Mouse (Mus musculus): ENCODE measurements around the gene Fntb. TPM values are rescaled to one million over a fixed set of nuclear protein-coding genes. Genes with fewer than 3 reads are reported as not detected.
A peak's percentile ranks its signal among the peaks of the same experiment; 100 is the strongest.

Fntb gene
- polyA plus RNA-seq, 1 experiment, result 81.0 TPM

DNA sequence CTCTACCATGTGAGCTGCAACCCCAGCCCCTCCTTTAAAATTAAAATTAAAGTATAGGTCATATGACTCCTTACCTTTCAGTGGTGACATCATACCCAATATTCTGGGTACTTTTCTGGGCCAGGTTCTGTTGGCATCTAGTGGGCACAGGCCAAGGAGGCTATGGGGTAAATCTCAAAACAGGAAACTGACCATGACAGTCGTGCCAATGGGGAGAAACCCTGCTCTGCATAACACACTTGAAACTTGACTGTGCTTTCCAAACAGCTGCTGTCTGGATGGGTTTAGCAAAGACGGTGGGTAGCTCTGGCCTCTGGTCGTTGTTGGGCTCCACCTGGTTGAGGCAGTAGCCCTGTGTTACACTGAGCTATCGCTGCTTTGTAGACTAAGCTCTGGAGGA, 114.7 kb downstream of the Fntb start:
- Histone ChIP-seq H3K9ac (ENCODE audit: low read depth, poor library complexity, severe bottlenecking) (no peak overlapping the region), H3K4me3 (ENCODE audit: low read depth, low read length) (no peak overlapping the region), H3K4me1 (ENCODE audit: control insufficient read depth, insufficient read depth, low read length) (peaks cover 2% of the 10 kb centered on the region), H3K9me3 (replicated peaks; ENCODE audit: control insufficient read depth, insufficient read depth, low read length, poor library complexity, severe bottlenecking) (no peaks in the 10 kb centered on the region), H3K36me3 (ENCODE audit: control insufficient read depth, insufficient read depth, low read length, poor library complexity, severe bottlenecking) (no peaks in the 10 kb centered on the region), H3K27ac (ENCODE audit: insufficient read depth, low read length) (0 out of 2 replicates have a peak overlapping the region, but pooled peaks have one; percentile 2), H3K27me3 (ENCODE audit: control insufficient read depth, insufficient read depth, low read length, poor library complexity, severe bottlenecking) (no peaks in the 10 kb centered on the region)
- TF ChIP-seq EP300 (IDR thresholded peaks at IDR 0.05; ENCODE audit: insufficient read depth, low read depth, low read length), result no peak
- TF ChIP-seq CTCF (IDR thresholded peaks at IDR 0.05; ENCODE audit: low read depth, low read length), result no peak
- no peak for TF ChIP-seq POLR2A (IDR thresholded peaks at IDR 0.05; ENCODE audit: insufficient read depth, low read length)

DNA sequence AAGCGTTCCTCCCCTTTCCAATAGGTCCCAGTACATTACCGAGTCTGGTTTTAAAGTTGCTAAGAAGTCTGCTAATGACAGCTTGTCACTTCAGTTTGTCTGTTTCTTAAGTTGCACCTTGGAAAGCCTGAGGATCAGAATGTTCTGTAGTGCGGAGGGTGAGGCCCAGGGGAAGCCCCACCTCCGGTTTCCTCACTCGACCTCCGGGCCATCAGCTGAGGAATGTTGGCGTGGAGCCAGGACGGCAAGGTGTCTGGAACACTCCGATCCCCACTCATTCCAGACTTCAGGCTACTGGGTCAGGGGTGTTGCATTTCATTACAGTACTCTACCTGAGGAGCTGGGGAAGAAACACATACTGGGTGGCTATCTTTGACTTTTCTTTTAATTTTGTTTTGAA, 118.4 kb downstream of the Fntb start:
- peaks cover 2% of the 10 kb centered on the region for H3K4me1 ChIP-seq (ENCODE audit: control insufficient read depth, insufficient read depth, low read length)
- peak overlapping the region; percentile 91 for H3K27ac ChIP-seq (ENCODE audit: insufficient read depth, low read length)
- H3K36me3 ChIP-seq (ENCODE audit: control insufficient read depth, insufficient read depth, low read length, poor library complexity, severe bottlenecking), result no peaks in the 10 kb centered on the region
- TF ChIP-seq POLR2A (IDR thresholded peaks at IDR 0.05; ENCODE audit: insufficient read depth, low read length) (no peak), EP300 (IDR thresholded peaks at IDR 0.05; ENCODE audit: insufficient read depth, low read depth, low read length) (peak; percentile 81; the same call in 1 of the 2 replicates)
- no peaks in the 10 kb centered on the region for H3K27me3 ChIP-seq (ENCODE audit: control insufficient read depth, insufficient read depth, low read length, poor library complexity, severe bottlenecking)
- H3K4me3 ChIP-seq (ENCODE audit: low read depth, low read length), result no peak overlapping the region
- H3K9ac ChIP-seq (ENCODE audit: low read depth, poor library complexity, severe bottlenecking), result no peak overlapping the region
- H3K9me3 ChIP-seq (replicated peaks; ENCODE audit: control insufficient read depth, insufficient read depth, low read length, poor library complexity, severe bottlenecking), result no peaks in the 10 kb centered on the region

DNA sequence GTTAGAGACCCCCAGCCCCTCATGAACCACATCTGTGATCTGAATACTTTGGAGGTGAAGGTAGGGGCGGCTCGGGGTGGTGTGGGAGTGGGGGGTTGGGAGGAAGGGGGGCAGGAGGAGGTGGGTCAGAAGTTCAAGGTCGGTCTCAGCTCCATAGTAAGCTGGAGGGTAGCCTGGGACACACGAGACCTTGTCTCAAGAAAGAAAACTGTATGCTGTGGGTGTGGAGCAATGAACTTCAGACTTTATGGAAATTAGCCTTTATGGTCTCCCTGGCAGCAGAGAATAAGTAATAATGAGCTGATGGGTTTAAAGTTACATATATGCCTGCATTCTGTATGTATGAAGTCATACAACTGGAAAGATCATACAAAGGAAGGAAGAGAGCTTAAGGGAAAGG, 119.7 kb downstream of the Fntb start:
- H3K27me3 ChIP-seq (ENCODE audit: control insufficient read depth, insufficient read depth, low read length, poor library complexity, severe bottlenecking), result no peaks in the 10 kb centered on the region
- H3K9me3 ChIP-seq (replicated peaks; ENCODE audit: control insufficient read depth, insufficient read depth, low read length, poor library complexity, severe bottlenecking), result no peaks in the 10 kb centered on the region
- peaks cover 2% of the 10 kb centered on the region for H3K4me1 ChIP-seq (ENCODE audit: control insufficient read depth, insufficient read depth, low read length)
- H3K4me3 ChIP-seq (ENCODE audit: low read depth, low read length), result no peak overlapping the region
- TF ChIP-seq CTCF (IDR thresholded peaks at IDR 0.05; ENCODE audit: low read depth, low read length) (no peak), EP300 (IDR thresholded peaks at IDR 0.05; ENCODE audit: insufficient read depth, low read depth, low read length) (no peak)
- H3K36me3 ChIP-seq (ENCODE audit: control insufficient read depth, insufficient read depth, low read length, poor library complexity, severe bottlenecking), result no peaks in the 10 kb centered on the region
- 0 out of 2 replicates have a peak overlapping the region, but pooled peaks have one; percentile 27 for H3K27ac ChIP-seq (ENCODE audit: insufficient read depth, low read length)
- H3K9ac ChIP-seq (ENCODE audit: low read depth, poor library complexity, severe bottlenecking), result no peak overlapping the region

DNA sequence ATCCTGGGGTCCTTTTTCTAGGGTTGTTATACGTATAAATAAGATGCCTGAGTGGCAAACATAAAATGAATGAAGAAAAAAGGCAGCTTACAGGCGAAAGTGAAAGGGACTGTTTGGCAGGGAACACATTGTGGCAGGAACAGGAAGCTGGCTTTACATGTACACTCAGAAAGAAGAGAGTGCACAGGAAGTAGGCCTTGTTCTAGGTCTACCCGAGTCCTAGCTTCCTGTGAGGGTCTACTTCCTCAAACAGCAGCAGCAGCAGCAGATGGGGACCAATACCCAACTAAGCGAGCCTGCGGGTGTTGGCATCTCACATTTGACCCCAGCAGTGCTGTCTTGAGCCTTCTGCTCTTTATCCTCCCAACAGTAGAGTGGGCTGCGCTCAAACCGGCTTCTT, 121.4 kb downstream of the Fntb start:
- Histone ChIP-seq H3K4me3 (ENCODE audit: low read depth, low read length) (no peak overlapping the region), H3K27ac (ENCODE audit: insufficient read depth, low read length) (no peak overlapping the region), H3K36me3 (ENCODE audit: control insufficient read depth, insufficient read depth, low read length, poor library complexity, severe bottlenecking) (no peaks in the 10 kb centered on the region), H3K27me3 (ENCODE audit: control insufficient read depth, insufficient read depth, low read length, poor library complexity, severe bottlenecking) (no peaks in the 10 kb centered on the region), H3K9me3 (replicated peaks; ENCODE audit: control insufficient read depth, insufficient read depth, low read length, poor library complexity, severe bottlenecking) (no peaks in the 10 kb centered on the region), H3K9ac (ENCODE audit: low read depth, poor library complexity, severe bottlenecking) (no peak overlapping the region), H3K4me1 (ENCODE audit: control insufficient read depth, insufficient read depth, low read length) (peaks cover 2% of the 10 kb centered on the region)
- TF ChIP-seq CTCF (IDR thresholded peaks at IDR 0.05; ENCODE audit: low read depth, low read length), result no peak
- TF ChIP-seq POLR2A (IDR thresholded peaks at IDR 0.05; ENCODE audit: insufficient read depth, low read length), result no peak
- no peak for TF ChIP-seq EP300 (IDR thresholded peaks at IDR 0.05; ENCODE audit: insufficient read depth, low read depth, low read length)

DNA sequence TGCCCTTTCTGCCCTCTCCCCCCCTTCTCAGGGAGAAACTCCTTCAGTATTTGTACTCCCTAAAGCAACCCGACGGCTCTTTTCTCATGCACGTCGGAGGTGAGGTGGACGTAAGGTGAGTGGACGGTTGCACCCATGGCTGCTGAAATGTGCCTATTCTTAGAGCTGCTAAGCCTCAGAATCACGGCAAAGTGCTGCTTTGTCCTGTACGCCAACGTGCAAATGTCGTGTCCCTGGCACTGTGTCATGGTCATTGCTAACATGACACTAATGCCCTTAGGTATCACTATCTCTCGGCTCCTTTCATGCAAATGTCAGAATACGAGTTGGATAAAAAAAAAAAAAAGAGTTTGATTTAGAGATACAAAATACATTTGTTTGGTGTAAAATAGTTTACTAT, 122.6 kb downstream of the Fntb start:
- Histone ChIP-seq H3K4me3 (ENCODE audit: low read depth, low read length) (no peak overlapping the region), H3K27ac (ENCODE audit: insufficient read depth, low read length) (no peak overlapping the region), H3K9ac (ENCODE audit: low read depth, poor library complexity, severe bottlenecking) (no peak overlapping the region), H3K36me3 (ENCODE audit: control insufficient read depth, insufficient read depth, low read length, poor library complexity, severe bottlenecking) (no peaks in the 10 kb centered on the region), H3K27me3 (ENCODE audit: control insufficient read depth, insufficient read depth, low read length, poor library complexity, severe bottlenecking) (no peaks in the 10 kb centered on the region), H3K9me3 (replicated peaks; ENCODE audit: control insufficient read depth, insufficient read depth, low read length, poor library complexity, severe bottlenecking) (no peaks in the 10 kb centered on the region), H3K4me1 (ENCODE audit: control insufficient read depth, insufficient read depth, low read length) (peaks cover 2% of the 10 kb centered on the region)
- no peak for TF ChIP-seq EP300 (IDR thresholded peaks at IDR 0.05; ENCODE audit: insufficient read depth, low read depth, low read length)
- TF ChIP-seq POLR2A (IDR thresholded peaks at IDR 0.05; ENCODE audit: insufficient read depth, low read length), result no peak
- TF ChIP-seq CTCF (IDR thresholded peaks at IDR 0.05; ENCODE audit: low read depth, low read length), result no peak

DNA sequence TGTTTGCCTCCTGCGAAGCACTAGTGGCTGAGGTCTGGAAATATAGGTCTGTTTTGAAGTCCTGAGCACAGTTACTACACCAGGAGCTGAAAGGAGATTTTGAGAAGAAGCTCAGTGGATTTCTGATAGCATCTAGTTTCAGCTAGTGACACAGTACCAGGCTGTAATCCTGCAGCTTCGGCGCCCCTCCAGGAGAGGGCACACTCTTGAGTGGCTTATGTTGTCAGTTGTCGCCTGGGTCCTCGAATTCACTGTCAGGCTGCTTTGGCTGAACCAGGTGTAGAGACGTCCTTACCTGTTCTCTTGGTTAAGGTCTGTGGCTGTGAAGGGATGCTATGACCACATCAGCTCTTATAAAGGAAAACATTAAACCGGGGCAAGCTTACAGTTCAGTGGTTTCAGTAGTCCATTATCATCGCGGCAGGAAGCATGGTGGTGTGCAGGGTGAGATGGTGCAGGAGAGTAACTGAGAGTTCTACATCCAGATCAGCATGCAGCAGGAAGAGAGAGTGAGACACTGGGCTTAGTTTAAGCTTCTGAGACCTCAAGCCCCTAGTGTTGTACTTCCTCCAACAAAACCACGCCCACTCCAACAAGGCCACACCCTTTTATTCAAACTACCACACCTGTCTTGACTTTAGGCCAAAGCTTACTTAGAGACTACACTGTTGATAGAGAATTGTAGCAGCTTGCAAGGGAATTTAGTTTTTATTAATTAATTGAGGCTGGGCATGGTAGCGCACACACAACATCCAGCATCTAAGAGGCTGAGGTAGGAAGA, 124.2 kb downstream of the Fntb start:
- no peak for TF ChIP-seq EP300 (IDR thresholded peaks at IDR 0.05; ENCODE audit: insufficient read depth, low read depth, low read length)
- no peak for TF ChIP-seq POLR2A (IDR thresholded peaks at IDR 0.05; ENCODE audit: insufficient read depth, low read length)
- peak; percentile 41 for TF ChIP-seq CTCF (IDR thresholded peaks at IDR 0.05; ENCODE audit: low read depth, low read length)
- Histone ChIP-seq H3K36me3 (ENCODE audit: control insufficient read depth, insufficient read depth, low read length, poor library complexity, severe bottlenecking) (no peaks in the 10 kb centered on the region), H3K4me1 (ENCODE audit: control insufficient read depth, insufficient read depth, low read length) (peaks cover 5% of the 10 kb centered on the region), H3K27ac (ENCODE audit: insufficient read depth, low read length) (peak overlapping the region; percentile 58), H3K4me3 (ENCODE audit: low read depth, low read length) (no peak overlapping the region), H3K27me3 (ENCODE audit: control insufficient read depth, insufficient read depth, low read length, poor library complexity, severe bottlenecking) (no peaks in the 10 kb centered on the region), H3K9me3 (replicated peaks; ENCODE audit: control insufficient read depth, insufficient read depth, low read length, poor library complexity, severe bottlenecking) (no peaks in the 10 kb centered on the region), H3K9ac (ENCODE audit: low read depth, poor library complexity, severe bottlenecking) (no peak overlapping the region)

All from ES-Bruce4 (cell line).